Mouse (Mus musculus) regulatory T cell (primary cell): ENCODE measurements around the gene Alkbh2.

Experiments
- in situ Hi-C: fragments of 300-600 bp; cut with MboI, MseI; formaldehyde crosslinking; loops from one replicate; pipeline ENCODE4 v1.15.1; 2025; ENCODE audit warnings: high pct_unique_total_duplicates

Alkbh2 gene

DNA sequence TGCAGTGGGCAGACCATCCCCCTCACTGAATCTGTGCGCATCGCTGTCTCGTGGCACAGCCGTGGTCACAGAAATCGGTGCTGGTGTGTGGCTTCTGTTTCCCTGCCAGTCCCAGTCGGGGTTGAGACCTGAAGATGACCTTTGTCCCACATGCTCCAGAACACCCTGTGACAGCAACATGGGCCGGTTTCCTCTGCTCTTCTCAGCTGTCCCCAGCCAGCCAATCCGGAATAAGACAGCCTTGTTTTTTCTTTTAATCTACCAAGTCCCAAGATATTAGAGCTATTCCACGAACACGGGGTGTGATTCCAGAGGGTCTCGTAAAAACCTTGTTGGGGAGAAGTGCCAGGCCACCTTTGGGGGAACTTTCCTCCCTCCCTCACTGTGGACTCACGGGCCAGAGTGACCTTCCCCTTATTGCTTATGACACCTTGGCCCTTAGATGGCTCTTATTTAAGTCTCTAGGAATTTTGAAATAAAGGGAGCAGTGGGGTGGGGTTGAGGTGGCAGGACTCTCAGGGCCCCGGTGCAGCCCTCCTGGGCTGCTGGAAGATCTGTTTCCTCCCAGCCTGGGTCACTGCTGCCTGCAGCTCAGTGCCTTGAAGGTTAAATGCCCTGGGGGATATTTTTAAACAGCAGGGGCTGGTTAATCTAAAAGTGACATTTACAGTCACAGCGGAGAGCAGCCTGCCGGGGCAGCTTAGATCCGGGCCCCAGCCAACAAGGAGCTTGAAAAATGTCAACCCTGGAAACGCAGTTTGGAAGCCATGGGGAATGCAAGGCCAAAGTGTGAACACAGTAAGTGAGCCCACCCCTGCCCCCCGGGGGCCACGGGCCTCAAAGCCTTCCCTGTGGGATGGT lies 18.2 kb upstream of the Alkbh2 start, which contains the start of gene Acacb:
Gene Acacb (plus strand): TSS at position 508 of the 861 bp plus-strand sequence.
- in situ Hi-C loops = no loop called here

DNA sequence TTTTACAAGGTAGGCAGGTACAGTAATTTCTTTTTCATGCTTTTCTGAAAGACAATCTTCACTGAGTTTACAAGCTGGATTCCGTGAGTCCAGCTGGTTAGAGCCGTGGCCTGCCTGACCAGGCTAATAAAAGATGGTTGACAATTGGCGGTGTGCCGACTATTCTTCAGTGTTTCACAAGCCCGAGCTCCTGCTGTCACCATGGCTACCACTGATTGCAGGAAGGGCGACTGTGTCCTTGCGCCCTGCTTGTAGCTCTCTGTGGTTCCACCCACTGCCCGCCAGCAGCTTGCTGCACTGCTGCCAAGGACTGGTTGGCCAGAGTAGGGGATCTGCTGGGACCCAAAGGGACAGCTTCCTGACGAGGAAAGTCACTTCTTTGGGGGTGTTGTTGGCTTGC lies 11.2 kb upstream of the Alkbh2 start:
- in situ Hi-C loops = no loop called here

DNA sequence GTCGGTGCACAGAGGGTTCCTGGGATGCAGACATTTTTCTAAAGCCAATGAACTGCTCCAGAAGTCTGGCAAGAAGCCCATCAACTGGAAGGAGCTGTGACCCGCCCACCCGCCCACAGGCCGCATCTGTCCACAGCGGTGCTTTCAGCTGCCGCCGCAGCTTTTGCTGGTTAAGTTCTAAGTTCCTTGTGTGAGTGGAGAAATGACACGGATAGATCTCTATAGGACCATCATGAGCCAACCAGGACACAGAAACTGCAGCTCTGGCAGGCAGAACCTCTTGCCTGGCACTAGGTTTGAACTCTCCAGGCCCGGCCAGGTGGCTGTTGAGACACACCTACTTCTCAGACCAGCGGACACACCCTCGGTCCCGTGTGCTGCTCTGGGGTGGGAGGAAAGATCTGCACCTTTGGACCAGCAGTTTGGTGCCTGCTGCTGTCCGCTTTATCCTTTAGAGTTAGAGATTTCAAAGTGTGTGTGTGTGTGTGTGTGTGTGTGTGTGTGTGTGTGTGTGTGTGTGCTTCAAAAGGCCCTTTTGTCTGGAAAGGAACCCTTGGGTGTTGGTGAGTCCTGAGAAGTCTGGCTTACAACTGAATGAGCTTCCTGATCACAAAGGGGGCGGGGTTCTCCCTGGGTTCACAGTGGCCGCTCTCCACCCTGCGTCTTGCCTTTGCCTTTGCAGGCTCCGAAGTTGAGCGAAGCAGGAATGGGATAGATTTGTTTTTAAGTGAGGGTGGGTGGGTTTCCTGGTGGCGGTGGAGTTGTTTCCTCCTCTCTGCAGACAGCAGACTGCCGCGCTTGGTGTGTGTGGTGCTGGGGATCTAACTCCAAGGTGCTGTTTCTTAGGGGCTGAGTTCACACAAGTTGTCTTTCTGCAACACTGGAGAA lies 10.5 kb upstream of the Alkbh2 start:
- in situ Hi-C loops = no loop called here

DNA sequence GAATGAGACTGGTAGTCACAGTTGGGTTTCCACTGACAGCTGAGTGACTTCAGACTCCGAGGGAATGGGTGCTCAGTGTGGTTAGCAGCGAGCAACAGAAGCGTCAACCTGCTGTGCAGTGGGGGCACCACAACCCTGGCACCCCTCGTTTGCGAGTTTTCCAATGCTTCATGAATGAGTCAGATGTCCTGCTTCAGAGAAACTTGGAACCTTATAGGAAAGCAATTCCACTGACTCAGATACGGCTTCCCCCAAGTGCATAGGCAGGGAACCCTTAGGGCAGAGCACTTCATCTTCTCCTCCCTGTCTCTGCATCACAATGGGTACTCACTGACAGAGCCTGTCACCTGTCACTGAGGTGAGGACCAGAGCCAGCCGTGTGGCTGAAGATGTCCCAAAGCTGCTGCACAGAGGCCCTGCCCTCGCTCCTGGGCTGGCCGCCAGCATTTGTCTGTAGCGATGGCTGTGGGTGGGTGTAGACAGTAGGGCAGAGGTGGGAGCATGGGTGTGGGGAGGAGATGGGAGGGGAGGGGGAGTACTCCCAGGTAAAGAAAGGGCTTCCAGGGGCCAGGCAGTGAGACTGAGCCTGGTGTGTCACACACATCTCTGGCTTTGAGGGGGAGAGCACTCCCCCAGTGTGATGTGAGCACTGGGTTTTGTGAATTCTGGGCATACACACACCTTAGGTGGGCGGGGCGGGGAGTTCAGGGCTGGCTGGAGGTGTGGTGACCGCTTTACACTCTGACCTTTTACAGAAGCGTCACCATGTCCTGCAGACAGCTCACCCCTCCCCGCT lies 9.7 kb upstream of the Alkbh2 start:
- in situ Hi-C loops = no loop called here

DNA sequence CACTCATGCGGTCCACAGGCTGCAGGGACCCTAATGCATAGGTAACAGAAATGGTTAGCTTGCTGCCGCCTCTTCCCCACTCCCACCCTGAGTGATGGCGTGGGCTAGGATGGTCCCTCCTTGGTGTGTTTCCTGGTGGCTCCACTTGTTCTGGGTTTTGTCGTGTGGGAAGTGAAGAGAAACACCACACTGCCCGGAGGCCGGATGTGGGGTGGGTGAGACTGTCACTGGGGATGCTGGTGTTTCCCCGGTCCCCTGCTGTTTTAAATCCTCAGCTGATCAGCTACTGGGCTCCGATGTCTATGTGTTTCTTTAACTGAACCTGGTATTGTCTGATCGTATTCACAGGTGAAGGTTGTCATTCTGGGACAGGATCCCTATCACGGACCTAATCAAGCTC lies 7.5 kb upstream of the Alkbh2 start:
- in situ Hi-C loops = no loop called here

DNA sequence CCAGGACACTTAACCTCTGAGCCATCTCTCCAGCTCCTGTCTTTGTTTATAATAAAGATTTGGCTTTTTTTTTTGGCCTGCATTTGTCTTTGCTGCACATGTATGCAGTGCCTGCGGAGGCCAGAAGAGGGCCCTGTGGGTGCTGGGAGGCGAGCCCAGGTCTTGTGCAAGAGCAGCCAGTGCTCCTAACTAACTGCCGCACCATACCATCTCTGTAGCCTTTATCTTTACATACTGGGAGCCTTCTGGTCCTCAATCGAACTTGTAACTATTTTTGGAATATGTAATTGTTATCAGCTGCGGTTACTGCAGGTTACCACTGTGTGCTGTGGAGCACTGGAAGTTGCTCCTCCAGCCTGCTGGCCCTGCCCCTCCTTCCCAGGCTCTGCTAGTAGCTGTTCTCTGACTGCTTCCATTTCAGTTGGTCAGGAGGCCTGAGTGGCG lies 6.1 kb upstream of the Alkbh2 start:
- in situ Hi-C loops = no loop called here

DNA sequence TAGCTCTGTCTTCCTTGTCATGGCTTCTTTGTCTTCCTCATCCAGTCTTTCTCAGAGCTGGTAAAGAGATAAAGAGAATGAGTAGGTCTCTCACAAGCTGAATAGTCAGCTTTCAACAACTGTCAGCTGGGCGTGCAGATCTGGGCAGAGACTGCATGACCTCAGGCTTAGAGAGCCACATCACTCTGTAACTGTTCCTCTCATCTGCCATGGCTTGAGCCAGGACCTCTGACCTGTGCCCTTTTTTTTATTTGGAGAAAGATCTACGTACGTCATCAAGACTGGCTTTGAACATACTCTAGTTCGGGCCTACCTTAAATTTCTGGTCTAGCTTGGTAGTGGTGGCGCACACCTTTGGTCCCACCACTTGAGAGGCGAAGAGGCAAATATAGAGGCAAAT lies 4.8 kb upstream of the Alkbh2 start:
- in situ Hi-C loops = no loop called here

DNA sequence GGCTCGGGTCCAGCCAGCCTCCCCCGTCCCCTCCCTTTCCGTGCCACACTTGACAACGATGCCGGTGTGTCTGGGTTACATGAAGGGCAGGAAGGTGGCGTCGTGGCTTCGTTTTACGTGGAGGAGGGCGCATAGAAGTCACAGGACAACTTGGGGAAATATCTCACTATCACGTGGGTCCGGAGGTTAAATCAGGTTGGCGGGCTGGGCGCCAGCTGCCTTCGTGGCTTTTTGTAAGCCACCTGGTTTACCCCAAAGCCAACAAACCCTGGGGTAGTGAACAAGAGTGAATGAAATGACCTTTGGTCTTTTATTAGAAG lies 3.5 kb upstream of the Alkbh2 start:
- in situ Hi-C loops = no loop called here

DNA sequence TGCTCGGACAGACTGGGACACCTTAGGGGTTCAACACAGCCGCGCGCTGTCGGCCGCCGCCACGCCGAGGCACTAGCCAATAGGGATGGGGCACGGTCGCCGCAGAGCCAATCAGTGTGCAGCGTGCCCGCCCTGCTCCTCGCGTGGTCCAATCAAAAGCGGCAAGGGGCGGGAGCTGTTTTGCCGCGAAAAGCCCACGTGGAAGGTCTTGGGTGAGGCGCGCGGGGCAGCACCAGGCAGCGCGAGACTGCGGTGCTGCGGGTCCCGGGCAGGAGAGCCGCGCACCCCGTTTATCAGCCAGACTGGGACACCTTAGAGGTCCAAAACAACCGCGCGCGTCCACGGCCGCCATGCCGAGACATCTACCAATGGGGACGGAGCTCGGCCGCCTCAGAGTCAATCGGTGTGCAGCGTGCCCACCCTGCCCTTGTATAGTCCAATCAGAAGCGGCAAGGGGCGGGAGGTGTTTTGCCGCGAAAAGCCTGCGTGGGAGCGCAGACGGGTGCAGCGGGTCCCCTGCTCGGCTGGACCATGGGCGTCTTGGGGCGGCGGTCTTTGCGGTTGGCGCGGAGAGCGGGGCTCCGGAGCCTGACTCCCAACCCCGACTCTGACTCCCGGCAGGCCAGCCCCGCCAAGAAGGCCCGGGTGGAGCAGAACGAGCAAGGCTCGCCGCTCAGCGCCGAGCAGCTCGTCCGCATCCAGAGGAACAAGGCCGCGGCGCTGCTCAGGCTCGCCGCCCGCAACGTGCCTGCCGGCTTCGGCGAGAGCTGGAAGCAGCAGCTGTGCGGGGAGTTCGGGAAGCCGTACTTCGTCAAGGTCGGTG lies 2.9 kb upstream of the Alkbh2 start:
- in situ Hi-C loops = no loop called here

DNA sequence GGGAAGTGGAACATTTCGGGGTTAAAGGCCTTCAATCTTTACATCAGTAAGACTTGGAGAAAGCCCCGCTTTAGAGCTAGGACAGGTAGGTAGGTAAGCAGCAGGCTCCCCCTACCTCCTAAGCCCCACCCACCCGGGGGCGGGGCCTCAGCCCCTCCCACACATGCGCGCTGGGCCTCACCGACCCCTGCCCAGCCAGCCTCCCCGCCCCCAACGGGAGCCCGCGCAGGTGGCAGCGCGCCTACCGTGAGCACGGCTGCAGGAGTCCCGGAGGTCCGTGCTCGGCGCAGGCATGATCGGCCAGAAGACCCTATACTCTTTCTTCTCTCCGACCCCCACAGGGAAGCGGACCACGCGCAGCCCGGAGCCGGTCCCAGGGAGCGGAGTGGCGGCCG lies 2.2 kb upstream of the Alkbh2 start, which contains the start of gene Ung:
Gene Ung (plus strand): TSS at position 176 of the 395 bp plus-strand sequence.
- in situ Hi-C loops = no loop called here

DNA sequence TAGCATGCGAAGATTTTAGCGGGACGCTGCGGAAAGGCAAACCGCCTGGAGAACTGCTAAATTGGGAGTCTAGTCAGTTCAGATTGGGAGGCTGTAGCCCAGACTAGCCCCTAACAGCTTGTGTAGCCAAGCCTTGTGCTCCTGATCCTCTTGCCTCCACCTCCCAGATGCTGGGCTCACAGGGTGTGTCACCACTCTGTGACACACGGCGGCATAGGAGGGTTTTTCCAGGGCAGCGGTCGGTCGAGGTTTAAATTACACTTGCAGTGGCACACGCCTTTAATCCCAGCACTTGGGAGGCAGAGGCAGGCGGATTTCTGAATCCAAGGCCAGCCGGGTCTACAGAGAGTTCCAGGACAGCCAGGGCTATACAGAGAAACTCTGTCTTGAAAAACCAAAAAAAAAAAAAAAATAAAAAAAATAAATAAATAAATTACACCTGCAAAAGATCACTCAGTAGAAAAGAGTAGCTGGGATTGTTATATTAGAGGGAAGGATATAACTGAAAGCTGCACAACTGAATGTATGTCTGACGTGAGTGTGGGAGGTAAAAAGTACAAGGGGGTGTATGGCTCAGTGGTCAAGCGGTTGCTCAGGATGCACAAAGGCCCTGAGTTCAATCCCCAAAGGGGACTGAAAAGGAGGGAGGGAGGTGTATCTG lies 1.7 kb upstream of the Alkbh2 start:
- in situ Hi-C loops = no loop called here

DNA sequence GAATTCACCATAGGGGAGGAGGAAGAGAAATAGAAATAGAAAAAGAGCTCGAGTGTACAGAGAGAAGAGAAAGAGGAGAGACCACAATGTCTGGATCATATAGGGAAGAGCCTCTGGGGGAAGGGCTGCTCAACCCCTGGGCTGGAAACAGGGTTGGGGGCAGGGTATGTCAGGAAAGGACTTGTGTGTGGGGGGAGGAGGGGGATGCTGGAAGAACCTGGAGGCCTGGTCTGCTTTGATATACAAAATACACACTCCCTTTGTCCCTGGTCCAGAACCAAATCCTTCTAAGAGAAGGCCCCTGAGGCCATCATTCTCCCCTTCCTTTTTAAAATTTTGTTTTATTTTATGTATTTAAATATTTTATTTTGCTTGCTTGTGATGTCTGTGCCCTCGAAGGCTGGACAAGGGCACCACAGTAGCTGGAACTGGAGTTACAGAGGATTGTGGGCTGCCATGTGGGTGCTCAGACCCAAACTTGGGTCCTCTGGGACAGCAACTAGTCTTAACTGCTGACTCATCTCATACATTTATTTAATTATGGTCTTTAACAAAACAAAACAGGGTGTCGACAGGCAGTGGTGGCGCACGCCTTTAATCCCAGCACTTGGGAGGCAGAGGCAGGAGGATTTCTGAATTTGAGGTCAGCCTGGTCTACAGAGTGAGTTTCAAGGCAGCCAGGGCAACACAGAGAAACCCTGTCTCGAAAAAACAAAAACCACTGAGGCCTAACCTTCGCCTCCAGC lies 1.3 kb downstream of the Alkbh2 start:
- in situ Hi-C loops = no loop called here

DNA sequence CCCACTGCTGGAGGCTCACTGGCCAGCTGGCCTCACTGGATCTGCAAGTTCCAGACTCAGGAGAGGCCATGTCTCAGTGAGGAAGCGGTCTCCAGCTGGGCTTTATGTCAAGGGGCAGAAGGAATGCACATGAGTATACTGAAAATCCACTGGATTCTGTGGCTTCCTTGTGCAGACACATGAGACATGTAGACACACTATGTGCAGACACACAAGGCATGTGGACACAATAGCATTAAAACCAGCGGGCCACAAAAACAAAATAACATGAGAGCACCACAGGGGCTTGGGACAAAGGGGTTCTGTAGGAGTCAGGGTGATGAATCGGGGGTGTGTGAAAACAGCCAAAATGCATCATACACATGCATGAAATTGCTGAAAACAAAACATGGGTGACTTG lies 2.0 kb downstream of the Alkbh2 start:
- in situ Hi-C loops = no loop called here

DNA sequence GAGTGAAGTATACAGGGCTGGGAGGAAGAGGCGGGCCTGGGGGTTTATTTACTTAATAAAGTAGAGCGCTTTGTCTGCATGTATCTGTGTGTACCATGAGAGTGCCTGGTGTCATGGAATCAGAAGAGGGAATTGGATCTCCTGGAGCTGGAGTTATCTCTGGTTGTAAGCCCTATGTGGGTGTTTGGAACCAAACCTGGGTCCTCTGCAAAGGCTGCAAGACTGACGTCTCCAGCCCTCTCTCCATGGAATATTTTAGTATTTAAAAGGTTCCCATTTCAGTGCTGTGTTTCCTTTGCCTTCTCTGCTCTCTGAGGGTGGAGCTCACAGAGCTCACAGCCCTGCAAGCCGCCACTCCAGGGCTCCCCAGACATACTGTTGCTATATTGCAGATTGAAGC lies 8.2 kb downstream of the Alkbh2 start:
- in situ Hi-C loops = no loop called here

DNA sequence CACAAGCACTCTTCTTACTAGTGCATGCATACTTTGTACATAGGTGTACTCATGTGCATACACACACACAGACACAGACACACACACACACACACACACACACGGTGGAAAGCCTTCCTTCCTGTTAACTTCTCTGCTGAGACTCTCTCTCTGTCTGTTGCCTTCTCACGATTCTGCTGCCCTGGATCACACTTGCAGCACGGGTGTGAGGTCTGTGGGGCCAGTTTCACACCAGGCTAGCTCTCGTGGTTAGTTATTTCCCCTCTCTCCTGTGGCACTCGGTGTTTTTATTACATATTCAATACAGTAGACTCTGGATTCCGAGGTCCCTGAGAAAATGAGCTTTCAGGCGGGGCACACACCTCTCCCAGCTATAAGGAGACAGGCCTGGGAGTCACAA lies 11.4 kb downstream of the Alkbh2 start:
- in situ Hi-C loops = no loop called here

DNA sequence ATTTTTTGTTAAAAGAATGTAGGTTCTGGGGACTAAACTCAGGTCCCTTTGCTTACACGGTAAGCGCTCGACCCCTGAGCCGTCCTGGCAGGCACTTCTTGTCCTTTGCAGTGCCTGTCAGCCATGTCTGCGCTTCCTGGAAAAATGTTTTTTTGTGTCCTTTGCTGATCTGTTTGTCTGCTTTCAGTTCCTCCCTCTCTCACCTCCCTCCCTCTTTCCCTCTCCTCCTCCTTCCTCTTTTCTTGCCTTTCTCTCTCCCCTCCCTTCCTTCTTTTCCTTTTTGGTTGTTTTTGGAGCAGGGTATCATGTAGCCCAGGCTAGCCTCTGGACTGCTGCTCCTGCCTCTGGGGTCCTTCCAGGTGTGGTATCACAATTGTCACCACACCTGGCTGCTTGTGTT lies 13.0 kb downstream of the Alkbh2 start:
- in situ Hi-C loops = no loop called here

DNA sequence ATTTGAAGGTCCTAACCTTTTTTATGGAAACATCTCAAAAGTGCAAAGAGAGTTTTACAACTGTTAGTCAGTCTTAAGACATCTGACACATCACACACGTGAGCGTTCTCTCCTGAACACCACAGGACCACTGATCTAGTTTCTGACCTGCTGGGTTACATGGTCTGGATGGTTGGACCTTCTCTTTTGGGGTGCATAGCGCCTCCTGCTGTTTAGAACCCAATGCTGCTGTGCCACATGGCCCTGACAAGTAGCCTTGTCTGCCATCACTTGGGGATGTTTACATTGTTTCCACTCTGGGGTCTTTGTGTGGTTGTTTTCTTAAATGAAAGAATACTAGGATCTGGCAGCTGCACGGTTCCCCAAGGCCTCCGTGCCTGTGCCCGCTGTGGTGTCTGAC lies 14.7 kb downstream of the Alkbh2 start:
- in situ Hi-C loops = no loop called here

DNA sequence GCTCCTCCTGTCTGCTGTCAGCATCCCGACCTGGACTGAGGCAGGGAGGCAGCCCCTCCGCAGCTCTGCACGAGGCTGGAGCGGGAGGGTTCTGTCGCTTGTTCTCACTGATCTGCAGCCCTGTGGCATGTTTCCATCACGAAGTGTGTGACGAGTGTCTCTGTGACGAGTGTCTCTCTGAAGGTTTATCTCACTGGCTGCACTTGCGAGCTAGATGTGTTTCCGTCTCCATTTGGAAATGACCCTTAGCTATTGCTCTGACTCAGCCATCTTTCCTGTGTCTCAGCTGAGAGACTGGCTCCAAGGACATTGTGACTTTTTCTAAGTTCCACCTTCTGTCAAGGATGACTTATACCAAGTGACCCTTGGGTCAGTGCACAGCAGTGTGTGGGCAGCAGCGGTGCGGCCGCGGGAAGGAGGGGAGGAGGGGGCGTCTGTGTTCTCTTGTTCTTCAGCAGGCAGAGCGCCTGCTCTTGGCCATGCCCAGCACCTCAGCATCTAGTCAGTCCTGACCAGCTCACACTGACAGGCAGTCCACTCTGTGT lies 21.6 kb downstream of the Alkbh2 start:
- in situ Hi-C loops = no loop called here

DNA sequence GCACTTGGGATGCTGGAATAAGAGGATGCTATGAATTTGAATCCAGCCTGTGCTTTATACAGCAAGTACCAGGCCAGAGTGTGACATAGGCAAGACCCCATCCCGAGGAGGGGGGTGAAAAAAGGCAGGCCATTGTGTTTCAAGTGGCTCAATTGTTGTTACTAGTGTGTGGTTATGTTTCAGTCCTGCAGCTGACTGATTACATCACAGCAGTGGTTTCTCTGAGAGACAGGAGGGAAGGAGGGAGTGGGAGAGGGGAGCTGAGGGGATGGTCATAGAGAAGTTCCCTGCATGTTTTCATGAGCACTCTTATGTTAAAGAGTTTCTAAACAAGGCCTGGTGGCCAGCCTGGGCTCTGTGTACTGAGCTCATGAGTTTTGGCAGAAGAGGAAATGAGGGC lies 25.2 kb downstream of the Alkbh2 start:
- in situ Hi-C loops = no loop called here

DNA sequence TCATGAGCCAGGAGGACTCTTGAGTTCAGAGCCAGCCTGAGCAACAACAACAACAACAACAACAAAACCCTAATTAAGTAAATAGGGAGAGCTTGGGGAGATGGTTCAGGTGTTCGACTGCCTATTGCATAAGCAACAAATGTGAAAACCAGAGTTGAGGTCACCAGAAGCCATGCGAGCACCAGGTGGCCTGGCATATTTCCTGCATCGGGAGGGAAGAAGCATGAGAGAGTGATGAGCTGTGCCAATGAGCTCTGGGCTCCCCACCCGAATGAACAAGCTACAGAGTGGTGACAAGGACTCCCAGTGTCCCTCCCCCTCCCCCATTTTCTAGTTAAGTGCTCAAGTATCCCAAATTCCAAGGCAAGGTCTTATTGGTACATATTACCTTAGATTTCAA lies 26.1 kb downstream of the Alkbh2 start:
- in situ Hi-C loops = no loop called here
